Mouse (Mus musculus) thymus, postnatal 0 days (tissue): Measurements from ENCODE around the gene Zbtb32. TPM values are rescaled to one million over a fixed set of nuclear protein-coding genes. Genes with fewer than 3 reads are reported as not detected.

ENCODE experiments used
- DNase-seq: peaks from one replicate; pipeline ENCODE4 v3.0.0-alpha.2; 2015; ENCODE audit warnings: low spot score
- polyA plus RNA-seq: library from polyadenylated mRNA; unstranded; fragments of >200 nt; fragmentation: Nextera tagmentation; extraction: Ambion mirVana; gene quantifications from 2 replicates; pipeline ENCODE4 v1.2.1, GENCODE M21; 2015

Zbtb32 gene
- polyA plus RNA-seq, 1 experiment from 2014 or later: 0.31 TPM

GRCm38 (mm10) chr7:30602583-30602982 is 3.9 kb upstream of the Zbtb32 start:
- DNase-seq: no peak

GRCm38 (mm10) chr7:30600651-30601050 is 1.9 kb upstream of the Zbtb32 start:
- DNase-seq: no peak

GRCm38 (mm10) chr7:30599933-30600353 is 1.2 kb upstream of the Zbtb32 start:
- DNase-seq: peak; percentile 79

DNA sequence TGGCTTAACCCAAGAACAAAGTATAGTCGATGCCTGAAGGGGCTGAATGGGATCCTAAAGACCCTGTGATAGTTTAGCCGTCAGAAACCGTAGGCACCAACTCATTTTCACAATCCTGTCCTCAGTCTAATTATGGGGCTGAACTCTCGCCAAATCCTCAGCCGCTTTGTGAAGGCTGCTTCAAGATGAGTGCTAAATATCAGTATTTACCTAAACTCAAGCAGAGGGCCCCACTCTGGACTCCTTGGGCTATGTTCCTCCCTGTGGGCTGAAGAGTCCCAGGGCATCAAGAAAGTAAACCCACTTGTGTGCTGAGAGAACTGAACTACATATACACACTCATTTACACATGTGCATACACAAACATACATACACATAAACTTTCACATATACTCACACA is 1.9 kb downstream of the Zbtb32 start:
- no peak for DNase-seq

GRCm38 (mm10) chr7:30596093-30596492 is 2.6 kb downstream of the Zbtb32 start:
- no peak for DNase-seq

- no peak for DNase-seq
Observed at GRCm38 (mm10) chr7:30594510-30595024, 4.1 kb downstream of the Zbtb32 start.

DNA sequence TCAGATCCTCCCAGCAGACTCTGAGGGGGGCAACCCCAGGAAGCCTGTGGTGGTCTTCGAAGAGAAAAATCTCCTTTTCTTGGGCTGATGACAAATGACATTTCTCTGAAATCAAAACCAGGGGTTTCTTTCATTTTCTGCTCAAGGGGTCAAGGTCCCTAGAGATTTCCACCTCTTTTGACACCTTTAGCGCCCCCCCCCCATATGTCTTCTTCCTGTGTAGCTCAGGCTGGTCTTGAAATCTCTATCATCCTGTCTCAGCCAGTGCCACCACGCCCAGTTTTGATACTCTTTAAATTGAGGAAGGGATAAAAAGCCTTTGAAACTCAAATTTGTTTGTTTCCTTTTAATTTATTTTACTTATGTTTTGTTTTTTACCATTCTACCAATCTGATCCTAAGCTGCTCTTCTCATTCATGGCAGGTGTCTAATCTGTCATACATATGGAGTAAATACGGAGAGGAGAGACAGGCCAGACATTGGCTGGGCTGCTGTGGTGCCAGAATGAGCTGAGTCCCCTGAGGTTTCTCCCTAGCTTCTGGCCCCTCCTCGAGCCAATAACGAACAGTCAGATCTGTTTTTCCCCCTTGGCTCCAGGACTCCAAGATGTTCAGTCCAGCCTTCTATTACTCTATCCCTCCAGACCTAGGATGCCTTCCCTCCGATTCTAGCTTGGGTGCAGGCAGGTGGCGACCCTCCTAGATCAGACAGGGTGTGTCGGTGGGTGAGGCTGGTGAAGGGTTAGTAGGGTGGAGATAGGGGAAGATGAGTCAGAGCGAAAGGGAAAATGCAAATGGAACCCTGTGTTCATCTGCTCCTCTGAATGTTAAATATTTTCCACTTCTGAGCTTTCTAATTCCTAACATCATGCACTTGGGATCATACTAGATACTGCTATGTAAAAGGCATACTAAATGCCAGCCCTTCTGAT is 4.9 kb downstream of the Zbtb32 start:
- DNase-seq: no peak

- no peak for DNase-seq
Observed at GRCm38 (mm10) chr7:30592772-30593423, 5.8 kb downstream of the Zbtb32 start.

DNA sequence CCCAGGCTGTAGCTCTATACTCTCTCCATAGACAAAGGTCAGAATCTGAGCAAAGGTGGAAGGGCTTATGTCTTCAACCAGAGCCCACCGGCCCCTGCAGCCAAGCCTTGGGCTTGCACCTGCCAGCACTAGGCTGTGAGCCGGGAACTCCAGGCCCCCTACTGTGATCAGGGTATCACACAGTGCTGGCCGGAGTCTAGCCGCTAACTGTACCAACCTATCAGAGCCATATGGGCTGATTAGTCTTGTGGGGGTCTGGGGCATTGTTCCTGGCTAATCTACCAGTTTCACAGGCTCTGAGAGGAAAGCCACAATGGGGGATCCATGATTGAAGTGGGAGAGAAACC is 7.1 kb downstream of the Zbtb32 start:
- no peak for DNase-seq

GRCm38 (mm10) chr7:30590927-30591604 is 7.6 kb downstream of the Zbtb32 start:
- DNase-seq: no peak

DNA sequence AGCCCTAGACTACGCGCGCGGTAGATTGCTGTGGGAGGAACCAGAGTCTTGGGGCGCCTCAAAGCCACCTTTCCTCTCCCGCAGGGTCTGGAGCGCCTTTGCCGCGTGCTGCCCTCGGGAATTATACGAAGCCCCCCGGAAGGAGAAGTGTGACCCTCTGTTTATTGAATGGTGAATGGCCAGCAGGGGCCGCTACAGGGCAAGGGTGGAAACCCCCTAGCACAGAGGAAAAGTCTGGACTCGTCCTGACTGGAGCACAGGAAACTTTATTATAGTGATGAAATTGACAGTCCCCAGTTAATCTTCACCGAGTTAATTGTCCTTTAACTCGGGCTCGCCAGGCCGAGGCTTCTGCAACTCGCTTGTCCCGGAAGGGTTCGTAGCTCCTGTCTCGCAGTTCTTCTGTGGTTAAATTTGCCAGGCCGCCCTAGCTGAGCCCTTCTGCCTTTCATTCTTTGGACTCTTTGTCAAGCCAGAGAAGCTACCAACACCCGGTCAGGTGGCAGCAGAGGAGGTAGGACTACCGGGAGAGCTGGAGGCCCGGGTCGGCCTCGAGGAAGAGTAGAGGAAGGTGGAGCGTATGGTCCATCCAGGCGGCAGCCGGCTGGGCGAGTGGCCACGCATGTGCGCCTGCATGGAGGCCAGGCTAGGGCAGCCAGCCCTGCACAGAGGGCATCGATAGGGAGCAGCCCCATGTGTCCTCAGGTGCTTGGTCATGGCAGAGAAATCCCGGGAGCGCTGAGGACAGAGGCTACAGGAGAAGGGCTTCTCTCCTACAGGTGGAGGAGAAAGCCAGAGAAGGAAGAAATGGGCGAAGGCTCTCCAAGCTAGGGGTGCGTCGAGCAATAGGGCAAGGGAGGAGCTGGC is 9.0 kb downstream of the Zbtb32 start:
- peak; percentile 80 for DNase-seq

GRCm38 (mm10) chr7:30588676-30589434 is 9.9 kb downstream of the Zbtb32 start, which contains the start of gene Kmt2b:
Kmt2b (minus strand) TSS chr7:30588726.
- DNase-seq: peak; percentile 90

DNA sequence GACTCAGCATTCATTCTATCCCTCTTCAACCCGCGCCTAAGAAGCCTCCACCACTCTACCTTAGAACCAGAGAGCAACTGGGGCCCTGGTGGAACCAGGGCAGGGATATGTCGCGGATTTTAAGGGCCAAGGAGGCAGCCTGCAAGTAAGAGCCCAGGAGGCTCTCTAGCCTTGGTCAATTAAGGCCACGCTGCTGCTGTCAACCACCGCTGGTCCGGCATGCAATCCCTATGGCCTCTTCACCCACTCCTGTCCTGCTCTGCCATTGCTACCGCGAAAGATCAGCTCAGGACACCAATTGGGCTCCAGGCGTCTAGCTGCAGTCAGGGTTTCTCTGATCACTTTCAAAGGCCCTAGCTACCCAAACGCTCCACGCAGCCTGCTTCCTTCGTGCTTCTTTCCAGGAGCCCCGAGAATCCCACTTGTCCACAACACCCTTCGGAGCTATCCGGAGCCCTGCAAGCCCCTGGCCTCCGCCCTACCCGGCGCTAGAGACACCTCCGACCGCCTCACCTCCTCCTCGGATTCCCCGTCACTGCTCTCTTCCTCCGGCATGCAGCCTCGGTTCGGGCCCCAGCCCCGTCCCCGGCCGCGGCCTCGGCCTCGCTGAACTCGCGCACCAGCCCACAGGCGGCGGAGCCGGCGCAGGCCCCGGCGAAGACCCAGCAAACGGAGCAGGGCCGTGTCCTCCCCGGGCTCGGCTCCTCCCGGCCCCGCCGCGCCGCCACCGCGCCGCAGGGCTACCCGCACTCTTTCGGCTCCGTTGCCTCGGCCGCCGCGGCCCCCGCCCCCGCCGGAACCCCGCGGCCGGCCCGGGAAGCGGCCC is 10.7 kb downstream of the Zbtb32 start:
- DNase-seq: no peak

DNA sequence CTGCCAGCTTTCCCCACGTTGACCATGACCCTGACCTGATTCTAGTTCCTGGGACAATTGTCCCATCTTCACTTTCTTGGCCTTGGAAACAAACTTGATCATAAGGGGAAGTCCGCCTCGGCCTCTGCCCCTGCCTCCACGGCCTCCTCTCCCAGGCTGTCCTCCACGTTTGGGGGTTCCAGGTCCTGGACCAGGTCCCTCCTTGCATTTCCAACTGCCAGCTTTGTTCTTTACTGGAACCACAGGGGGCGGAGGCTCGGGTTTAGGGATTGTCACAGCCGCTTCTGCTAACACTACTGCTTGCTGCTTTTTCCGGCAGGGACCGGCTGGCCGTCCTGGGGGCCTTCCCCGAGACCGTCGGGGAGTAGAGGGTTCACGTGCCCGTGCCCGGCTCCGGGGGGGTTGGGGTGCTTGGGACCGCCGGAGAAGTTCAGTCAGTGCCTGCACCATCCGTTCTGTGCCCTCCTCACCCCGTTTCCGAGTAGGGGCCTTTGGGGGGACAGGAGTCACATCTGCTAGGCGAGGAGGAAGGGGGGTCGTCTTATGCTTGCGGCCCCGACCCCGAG is 12.2 kb downstream of the Zbtb32 start:
- DNase-seq: no peak

GRCm38 (mm10) chr7:30585170-30585569 is 13.5 kb downstream of the Zbtb32 start:
- no peak for DNase-seq

GRCm38 (mm10) chr7:30584339-30584738 is 14.4 kb downstream of the Zbtb32 start:
- no peak for DNase-seq

DNA sequence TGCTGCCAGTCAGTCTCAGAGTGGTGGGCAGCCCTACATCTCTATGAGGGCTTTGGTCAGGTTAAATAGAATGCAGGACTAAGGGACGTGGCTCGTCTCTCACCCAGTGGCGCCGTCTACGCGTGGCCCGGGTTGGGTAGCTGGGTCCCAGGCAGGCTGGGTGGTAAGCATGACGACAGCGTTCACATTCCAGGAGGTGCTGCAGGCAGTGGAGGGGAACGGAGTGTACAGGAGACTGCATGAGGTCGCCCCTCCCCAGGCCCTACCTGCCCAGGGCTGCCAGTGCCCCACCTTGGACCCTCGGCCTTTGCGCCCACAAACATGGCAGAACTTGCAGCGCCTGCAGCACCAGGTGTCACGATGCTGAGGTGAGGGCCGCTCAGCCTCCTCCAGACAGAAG is 17.2 kb downstream of the Zbtb32 start:
- DNase-seq: no peak

DNA sequence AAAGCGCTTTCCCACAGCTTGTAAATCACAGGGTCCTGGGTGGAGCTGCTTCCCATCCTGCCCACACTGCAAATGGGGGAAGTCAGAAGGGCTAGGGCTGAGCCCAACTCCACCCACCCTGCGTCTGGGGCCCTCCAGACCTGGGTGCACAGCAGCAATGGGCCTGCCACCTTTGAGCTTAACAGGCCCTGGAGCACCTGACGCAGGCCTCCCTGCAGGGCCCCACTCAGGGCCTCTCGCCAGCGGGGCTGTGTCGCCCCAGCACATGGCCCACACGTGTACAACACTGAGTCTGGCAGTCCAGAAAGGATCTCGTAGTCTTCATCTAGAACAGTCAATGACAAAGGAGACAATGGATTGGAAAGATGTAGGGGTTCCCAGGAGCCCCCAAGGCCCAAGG is 18.8 kb downstream of the Zbtb32 start:
- no peak for DNase-seq

DNA sequence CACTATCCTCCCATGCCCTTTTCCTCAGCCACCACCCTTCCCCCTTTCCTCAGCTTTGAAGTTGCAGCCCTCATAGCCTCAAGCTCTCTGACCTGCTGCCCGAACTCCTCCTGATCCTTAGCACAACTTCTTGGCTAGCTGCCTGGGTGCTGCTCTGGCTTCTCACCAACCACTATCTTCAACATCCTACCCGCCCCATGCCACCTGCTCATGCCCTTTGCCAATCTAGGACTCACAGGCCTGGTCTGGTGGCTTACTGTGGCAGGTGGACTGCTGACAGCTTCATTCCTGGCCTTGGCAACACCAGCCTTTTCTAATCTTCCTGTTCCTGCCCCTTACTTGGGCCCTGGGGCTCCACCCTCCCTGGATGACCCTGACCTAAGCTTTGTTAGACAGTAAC is 25.7 kb downstream of the Zbtb32 start:
- no peak for DNase-seq
